Mouse (Mus musculus): ENCODE data around the gene Pola1. TPM values are rescaled to one million over a fixed set of nuclear protein-coding genes. Genes with fewer than 3 reads are reported as not detected.
"Not testable (repeated sequence)": the region's sequence is repeated elsewhere in the genome, so short reads cannot be mapped to it uniquely, and the experiment has no call there.

The Pola1 gene
- polyA plus RNA-seq, 1 experiment = 10.3 TPM

GRCm38 (mm10) chrX:93502865-93503353 lies 129.0 kb downstream of the Pola1 start:
- H3K27ac ChIP-seq (ENCODE audit: insufficient read depth, low read depth, low read length) = no peak overlapping the region
- no peak overlapping the region for H3K4me3 ChIP-seq (ENCODE audit: insufficient read depth, low read length)
- no peak for TF ChIP-seq CTCF (IDR thresholded peaks at IDR 0.05; ENCODE audit: low read depth, low read length)
- TF ChIP-seq POLR2A (IDR thresholded peaks at IDR 0.05; ENCODE audit: borderline replicate concordance, low read depth, low read length) = no peak
- no peaks in the 10 kb centered on the region for H3K4me1 ChIP-seq (ENCODE audit: control insufficient read depth, insufficient read depth, low read length)

GRCm38 (mm10) chrX:93497597-93497996 lies 134.4 kb downstream of the Pola1 start:
- no peak overlapping the region for H3K4me3 ChIP-seq (ENCODE audit: insufficient read depth, low read length)
- no peak overlapping the region for H3K27ac ChIP-seq (ENCODE audit: insufficient read depth, low read depth, low read length)
- H3K4me1 ChIP-seq (ENCODE audit: control insufficient read depth, insufficient read depth, low read length) = no peaks in the 10 kb centered on the region
- TF ChIP-seq POLR2A (IDR thresholded peaks at IDR 0.05; ENCODE audit: borderline replicate concordance, low read depth, low read length) (no peak), CTCF (IDR thresholded peaks at IDR 0.05; ENCODE audit: low read depth, low read length) (no peak)

GRCm38 (mm10) chrX:93465711-93466110 lies 166.2 kb downstream of the Pola1 start:
- Histone ChIP-seq H3K27ac (ENCODE audit: insufficient read depth, low read depth, low read length) (no peak overlapping the region), H3K4me3 (ENCODE audit: insufficient read depth, low read length) (no peak overlapping the region), H3K4me1 (ENCODE audit: control insufficient read depth, insufficient read depth, low read length) (no peaks in the 10 kb centered on the region)
- TF ChIP-seq CTCF (IDR thresholded peaks at IDR 0.05; ENCODE audit: low read depth, low read length) (no peak), POLR2A (IDR thresholded peaks at IDR 0.05; ENCODE audit: borderline replicate concordance, low read depth, low read length) (no peak)

- no peak for TF ChIP-seq POLR2A (IDR thresholded peaks at IDR 0.05; ENCODE audit: borderline replicate concordance, low read depth, low read length)
- TF ChIP-seq CTCF (IDR thresholded peaks at IDR 0.05; ENCODE audit: low read depth, low read length) = no peak
- Histone ChIP-seq H3K4me3 (ENCODE audit: insufficient read depth, low read length) (no peak overlapping the region), H3K4me1 (ENCODE audit: control insufficient read depth, insufficient read depth, low read length) (no peaks in the 10 kb centered on the region), H3K27ac (ENCODE audit: insufficient read depth, low read depth, low read length) (no peak overlapping the region)
These were observed 202.2 kb downstream of the Pola1 start for GRCm38 (mm10) chrX:93429738-93430260.

- Histone ChIP-seq H3K27ac (ENCODE audit: insufficient read depth, low read depth, low read length) (no peak overlapping the region), H3K4me1 (ENCODE audit: control insufficient read depth, insufficient read depth, low read length) (no peaks in the 10 kb centered on the region), H3K4me3 (ENCODE audit: insufficient read depth, low read length) (no peak overlapping the region)
- no peak for TF ChIP-seq CTCF (IDR thresholded peaks at IDR 0.05; ENCODE audit: low read depth, low read length)
- no peak for TF ChIP-seq POLR2A (IDR thresholded peaks at IDR 0.05; ENCODE audit: borderline replicate concordance, low read depth, low read length)
These were observed 202.8 kb downstream of the Pola1 start for GRCm38 (mm10) chrX:93428956-93429737.

GRCm38 (mm10) chrX:93400871-93401270 lies 231.1 kb downstream of the Pola1 start:
- not testable (repeated sequence) for H3K4me3 ChIP-seq (ENCODE audit: insufficient read depth, low read length); H3K4me1 ChIP-seq (ENCODE audit: control insufficient read depth, insufficient read depth, low read length); H3K27ac ChIP-seq (ENCODE audit: insufficient read depth, low read depth, low read length)

GRCm38 (mm10) chrX:93397089-93397488 lies 234.9 kb downstream of the Pola1 start:
- H3K4me1 ChIP-seq (ENCODE audit: control insufficient read depth, insufficient read depth, low read length) = no peaks in the 10 kb centered on the region
- H3K27ac ChIP-seq (ENCODE audit: insufficient read depth, low read depth, low read length) = no peak overlapping the region
- TF ChIP-seq CTCF (IDR thresholded peaks at IDR 0.05; ENCODE audit: low read depth, low read length) (no peak), POLR2A (IDR thresholded peaks at IDR 0.05; ENCODE audit: borderline replicate concordance, low read depth, low read length) (no peak)
- no peak overlapping the region for H3K4me3 ChIP-seq (ENCODE audit: insufficient read depth, low read length)

- Histone ChIP-seq H3K27ac (ENCODE audit: insufficient read depth, low read depth, low read length) (no peak overlapping the region), H3K4me1 (ENCODE audit: control insufficient read depth, insufficient read depth, low read length) (no peaks in the 10 kb centered on the region), H3K4me3 (ENCODE audit: insufficient read depth, low read length) (no peak overlapping the region)
- TF ChIP-seq CTCF (IDR thresholded peaks at IDR 0.05; ENCODE audit: low read depth, low read length) (no peak), POLR2A (IDR thresholded peaks at IDR 0.05; ENCODE audit: borderline replicate concordance, low read depth, low read length) (no peak)
These were observed 254.5 kb downstream of the Pola1 start for GRCm38 (mm10) chrX:93377285-93377972.

GRCm38 (mm10) chrX:93373503-93373902 lies 258.5 kb downstream of the Pola1 start:
- TF ChIP-seq POLR2A (IDR thresholded peaks at IDR 0.05; ENCODE audit: borderline replicate concordance, low read depth, low read length) = no peak
- TF ChIP-seq CTCF (IDR thresholded peaks at IDR 0.05; ENCODE audit: low read depth, low read length) = no peak
- Histone ChIP-seq H3K4me1 (ENCODE audit: control insufficient read depth, insufficient read depth, low read length) (peaks cover 7% of the 10 kb centered on the region), H3K4me3 (ENCODE audit: insufficient read depth, low read length) (no peak overlapping the region), H3K27ac (ENCODE audit: insufficient read depth, low read depth, low read length) (no peak overlapping the region)

- no peak overlapping the region for H3K4me3 ChIP-seq (ENCODE audit: insufficient read depth, low read length)
- H3K4me1 ChIP-seq (ENCODE audit: control insufficient read depth, insufficient read depth, low read length) = peaks cover 8% of the 10 kb centered on the region
- TF ChIP-seq POLR2A (IDR thresholded peaks at IDR 0.05; ENCODE audit: borderline replicate concordance, low read depth, low read length) (no peak), CTCF (IDR thresholded peaks at IDR 0.05; ENCODE audit: low read depth, low read length) (no peak)
- no peak overlapping the region for H3K27ac ChIP-seq (ENCODE audit: insufficient read depth, low read depth, low read length)
These were observed 262.2 kb downstream of the Pola1 start for GRCm38 (mm10) chrX:93369708-93370107.
